Mouse (Mus musculus) CD8-positive naive resting alpha-beta T cell, adult 2 months (primary cell): ENCODE results near the gene Hspe1.
"Not testable (repeated sequence)": the region's sequence is repeated elsewhere in the genome, so short reads cannot be mapped to it uniquely, and the experiment has no call there.

Source experiments
- DNase-seq, 2 experiments: peaks; one replicate each; pipeline ENCODE4 v3.0.0; 2022; ENCODE audit warnings: low read depth in 2 of 2, low spot score in 2 of 2

Gene Hspe1

DNA sequence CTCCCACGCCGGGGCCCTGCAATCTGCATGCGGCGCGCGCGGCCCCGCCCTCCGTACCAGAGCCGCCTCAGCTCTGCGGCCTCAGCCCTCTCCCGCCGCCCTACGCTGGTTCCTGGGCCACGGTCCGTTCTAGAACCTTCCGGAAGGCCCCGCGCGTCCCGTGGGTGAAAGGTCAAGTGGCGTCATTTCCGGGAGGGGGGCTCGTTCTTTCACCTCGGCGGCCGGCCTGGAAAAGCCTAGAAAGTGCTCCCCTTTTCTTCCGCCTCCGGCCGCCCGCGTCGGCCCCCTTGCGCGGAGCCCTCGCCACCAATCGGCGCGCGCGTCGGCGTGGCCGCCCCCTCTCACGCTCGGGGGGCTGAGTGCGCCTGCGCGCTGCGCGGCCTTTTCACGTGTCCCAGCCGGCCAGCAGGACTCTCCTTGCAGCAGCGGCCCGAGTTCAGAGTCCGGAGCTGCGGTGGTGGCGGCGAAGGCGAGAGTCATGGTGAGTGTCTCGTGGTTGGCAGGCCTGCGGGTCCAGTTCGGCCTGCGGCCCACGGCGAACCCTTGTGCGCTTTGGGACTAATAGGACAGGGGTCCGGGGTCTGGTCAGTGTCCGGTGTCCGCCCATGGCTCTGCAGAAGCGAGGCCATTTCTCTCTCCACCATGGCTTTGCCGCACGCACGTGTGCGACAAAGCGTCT, at the start of gene Hspe1, which contains the start of gene Hspd1:
Gene Hspe1, plus strand, starts transcription at position 201 of the 679 bp plus-strand sequence.
Gene Hspd1, minus strand, starts transcription at position 312 of the 679 bp plus-strand sequence.
- DNase-seq, result peak; percentile 96 to 97

DNA sequence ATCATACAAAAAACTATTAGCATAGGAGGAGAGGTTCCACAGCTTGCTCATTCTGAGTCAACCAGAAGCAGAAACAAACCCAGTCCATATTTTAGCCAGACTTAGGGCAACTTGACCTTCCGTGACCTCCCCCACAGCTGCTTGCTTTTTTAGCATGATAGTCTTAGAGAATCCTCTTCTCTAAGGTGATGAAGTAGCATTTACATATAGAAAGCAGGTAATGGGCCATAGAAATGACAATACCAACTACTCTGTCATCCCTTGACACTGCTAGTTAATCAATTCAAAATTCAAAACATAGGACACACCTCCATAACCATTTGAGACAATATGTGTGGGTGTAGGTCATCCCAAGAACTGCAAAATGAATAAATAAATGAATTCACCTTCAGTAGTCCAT, 48.0 kb upstream of the Hspe1 start:
- no peak for DNase-seq

DNA sequence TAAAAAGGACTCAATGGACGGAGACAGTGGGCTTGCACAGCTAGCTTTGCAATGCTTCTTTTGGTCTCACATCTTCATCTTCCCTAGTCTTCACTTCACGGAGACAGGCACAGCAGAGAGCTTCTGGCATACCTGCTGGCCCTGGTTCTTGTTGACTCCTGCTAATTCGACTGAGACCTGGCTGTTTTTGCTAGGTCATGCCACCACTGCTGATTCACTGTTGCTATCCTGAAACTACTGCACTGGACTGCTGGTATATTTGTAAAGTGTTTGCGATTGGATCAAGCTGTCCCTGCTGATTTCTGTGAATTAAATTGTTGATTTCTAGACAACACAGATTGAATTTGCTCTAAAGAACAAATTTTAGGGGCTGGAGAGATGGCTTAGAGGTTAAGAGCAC, 46.2 kb upstream of the Hspe1 start:
- DNase-seq, result no peak

DNA sequence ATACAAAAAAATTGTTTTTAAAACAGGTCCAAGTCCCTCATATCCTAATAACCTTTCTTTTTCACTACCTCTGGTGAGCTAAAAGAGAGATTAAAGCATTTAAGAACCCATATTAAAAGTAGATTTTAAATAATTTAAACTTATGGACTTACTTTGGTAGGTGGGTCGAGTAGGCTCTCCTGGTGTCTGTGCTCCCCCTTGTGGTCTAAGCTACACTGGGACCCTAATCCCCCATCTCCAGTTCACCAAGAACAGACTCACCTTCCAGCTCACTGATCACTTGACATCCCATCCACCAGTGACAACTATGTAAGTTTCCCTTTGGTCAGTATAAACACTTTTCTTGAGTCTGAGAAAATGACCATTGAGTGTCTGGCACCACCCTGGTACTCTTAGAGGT, 45.7 kb upstream of the Hspe1 start:
- peak in 1 of 2 experiments; percentile 56 for DNase-seq

DNA sequence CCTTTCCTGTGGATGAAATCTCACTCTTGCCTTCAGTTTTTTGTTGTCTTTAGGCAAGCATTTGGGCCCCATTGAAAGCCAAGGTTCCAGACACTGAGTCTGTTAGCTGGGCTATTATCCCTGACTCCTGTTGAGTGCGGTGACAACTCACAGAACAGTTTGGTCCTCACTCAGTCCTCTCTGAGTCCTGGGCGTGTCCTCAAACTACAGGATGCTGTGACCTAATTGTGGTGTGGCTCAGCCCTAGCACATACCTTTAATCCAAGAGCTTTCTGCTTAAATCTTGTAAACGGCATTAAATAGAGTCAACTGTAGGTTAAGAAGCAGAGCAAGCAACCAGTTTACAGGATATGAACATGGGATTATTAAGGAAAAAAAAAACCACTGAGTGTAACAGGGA, 44.8 kb upstream of the Hspe1 start:
- no peak for DNase-seq

DNA sequence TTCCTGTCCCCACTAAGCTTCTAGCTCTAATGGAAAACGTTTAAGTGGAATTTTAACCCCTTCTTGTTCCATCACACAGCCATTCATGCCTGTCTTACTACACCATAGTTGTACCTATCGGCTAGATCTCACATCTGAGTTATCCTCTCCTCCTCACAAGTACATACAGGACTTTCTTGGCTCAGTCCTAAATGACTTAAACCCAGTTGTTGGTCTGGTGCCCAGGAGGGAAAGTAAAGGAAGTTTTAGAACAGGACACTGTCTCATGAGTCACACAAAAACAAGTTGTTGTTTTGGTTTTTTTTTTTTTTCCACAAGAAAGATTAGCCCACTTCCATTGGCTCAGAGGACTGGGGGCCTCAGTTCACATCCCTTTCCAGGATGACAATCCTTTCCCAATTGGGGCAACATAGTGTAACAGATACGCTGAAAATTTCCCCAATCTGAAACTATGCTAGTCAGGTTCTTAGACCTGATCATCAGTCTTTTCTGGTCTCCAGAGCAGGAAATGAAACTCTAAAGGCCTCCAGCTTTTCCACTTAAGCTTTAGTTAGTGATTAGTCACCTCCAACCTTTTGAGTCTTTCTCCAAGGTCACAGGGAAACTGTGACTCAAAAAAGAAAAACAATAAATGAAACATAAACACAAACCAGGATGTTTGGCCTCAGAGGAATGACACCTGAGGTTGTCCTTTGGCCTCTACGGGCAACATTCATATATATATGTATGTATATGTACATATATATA, 38.9 kb upstream of the Hspe1 start:
- no peak for DNase-seq

DNA sequence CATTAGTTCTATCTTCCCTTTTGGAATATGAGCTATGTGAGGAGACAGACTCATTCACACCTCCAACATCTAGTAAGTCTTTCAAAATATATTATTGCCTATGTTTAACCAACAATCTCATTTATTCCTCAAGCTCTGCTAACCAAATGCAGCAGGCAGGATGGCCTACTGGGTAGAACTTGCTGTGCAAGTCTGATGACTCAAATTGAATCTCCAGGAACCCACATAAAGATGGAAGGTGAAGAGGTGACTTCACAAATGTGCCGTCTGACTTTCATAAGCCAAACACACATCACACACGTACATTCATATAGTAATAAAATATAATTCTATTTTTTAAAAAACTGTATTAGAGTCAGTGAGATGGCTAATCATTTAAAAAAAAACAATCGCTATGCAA, 36.3 kb upstream of the Hspe1 start:
- no peak for DNase-seq

DNA sequence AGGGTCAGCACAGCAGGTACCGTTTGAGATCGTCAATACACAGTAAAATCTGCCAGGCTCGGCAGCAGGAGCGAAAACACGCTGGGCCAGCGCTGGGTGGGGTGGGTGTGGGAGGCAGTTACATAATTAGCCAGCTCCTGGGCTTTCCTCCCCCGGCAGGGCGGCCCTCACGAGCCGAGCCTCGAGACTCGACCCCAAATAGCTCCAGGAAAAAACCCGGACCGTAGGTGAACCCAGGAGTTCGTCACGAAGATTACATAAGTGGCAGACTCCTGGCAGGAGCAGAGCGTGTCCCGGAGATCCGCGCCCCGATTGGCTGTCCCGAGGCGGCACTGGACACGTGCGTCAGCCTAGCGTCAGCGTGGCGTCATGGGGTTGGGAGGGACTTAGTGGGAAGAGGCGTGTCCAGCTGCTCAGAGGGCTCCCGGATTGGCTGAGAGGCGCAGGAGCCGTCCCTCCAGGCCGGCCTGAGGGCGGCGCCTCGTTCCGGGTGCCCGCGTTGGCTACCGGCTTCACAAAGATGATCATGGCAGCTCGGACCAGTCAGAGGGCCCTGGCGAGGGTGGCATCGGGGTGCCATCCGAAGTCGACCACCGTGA, 35.5 kb upstream of the Hspe1 start, which contains the start of gene Coq10b:
Gene Coq10b, plus strand, starts transcription at position 416 of the 599 bp plus-strand sequence.
- DNase-seq, result peak; percentile 99 to 100

DNA sequence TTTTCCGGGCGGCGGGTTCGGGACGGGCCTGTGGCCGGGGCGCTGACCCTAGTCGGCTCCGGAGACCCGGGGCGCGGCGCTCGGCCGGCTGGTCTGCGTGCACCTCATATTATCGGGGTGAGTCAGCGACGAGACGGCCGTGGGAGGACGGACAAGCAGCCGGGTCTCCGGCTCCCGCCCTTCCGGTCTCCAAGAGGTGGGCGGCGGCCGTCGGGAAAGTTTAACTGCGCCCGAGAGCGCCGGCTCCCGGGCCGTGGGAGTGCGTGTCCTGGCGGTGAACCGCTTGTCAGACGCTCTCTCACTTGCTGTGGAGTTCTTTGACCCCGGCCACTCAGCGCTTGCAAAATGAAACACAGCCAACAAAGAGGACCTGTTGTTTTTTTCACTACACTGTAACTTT, 34.9 kb upstream of the Hspe1 start:
- peak in 1 of 2 experiments; percentile 43 for DNase-seq

DNA sequence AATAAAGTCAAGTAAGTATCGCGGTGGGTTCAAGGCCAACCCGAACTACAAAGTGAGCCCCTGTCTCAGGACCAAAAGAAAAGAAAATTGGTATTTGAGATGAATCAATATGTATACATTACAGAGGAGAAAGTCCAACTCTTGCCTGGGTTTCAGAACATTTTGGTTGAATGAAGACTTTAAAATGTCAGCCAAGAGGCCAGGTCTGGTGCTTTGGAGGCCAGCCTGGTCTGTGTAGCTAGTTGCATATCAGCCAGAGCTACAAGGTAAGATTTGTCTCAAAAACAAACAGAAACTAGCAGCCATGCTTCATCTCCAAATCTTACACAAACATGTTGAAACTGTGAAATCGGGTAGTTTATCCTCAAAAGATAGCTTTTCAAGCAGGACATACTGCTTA, 34.3 kb upstream of the Hspe1 start:
- no peak for DNase-seq

DNA sequence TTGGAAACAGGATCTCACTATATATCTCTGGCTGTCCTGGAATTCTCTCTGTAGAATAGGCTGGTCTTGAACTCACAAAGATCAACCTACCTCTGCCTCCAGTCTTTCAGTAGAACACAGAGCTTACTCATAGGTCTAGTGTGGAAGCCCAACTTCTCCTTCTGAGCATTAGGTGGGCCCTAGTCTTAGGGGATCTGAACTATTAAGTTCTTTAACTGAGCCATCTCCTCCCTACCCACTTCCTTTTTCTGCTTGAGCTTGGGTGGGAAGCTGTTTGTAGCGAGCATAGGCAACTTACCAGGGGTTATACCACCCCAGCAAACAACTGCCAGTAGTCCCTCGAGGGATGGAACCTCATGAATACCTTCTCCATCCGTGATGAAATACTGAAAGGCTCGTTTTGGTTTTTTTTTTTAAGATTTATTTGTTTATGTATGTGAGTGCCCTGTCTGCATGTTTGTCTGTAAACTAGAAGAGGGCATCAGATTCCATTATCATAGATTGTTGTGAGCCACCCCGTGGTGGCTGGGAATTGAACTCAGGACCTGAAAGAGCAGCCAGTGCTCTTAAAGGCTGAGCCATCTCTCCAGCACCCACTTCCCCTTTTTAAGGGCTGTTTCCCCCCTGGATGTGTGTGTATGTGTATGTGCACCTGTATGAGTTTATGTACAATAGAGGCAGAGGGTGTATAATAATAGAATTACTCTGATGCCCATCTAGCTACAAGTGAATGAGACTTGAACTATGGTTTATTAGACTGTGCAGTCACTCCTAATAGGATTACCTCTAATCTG, 32.4 kb upstream of the Hspe1 start:
- DNase-seq, result no peak

DNA sequence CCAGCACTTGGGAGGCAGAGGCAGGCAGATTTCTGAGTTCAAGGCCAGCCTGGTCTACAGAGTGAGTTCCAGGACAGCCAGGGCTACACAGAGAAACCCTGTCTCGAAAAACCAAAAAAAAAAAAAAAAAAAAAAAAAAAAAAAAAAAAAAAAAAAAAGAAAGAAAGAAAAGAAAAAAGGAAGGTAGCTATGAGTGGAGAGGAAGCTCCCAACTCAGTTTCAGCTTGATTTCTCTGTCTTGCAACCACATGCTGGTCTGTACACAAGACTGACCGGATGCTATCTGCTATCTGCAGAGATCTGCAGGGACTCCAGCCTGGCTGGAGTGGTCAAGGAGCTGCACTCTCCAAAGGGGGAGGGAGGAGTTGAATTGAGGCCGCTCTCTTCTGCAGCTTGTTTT, 29.5 kb upstream of the Hspe1 start:
- not testable (repeated sequence) for DNase-seq

DNA sequence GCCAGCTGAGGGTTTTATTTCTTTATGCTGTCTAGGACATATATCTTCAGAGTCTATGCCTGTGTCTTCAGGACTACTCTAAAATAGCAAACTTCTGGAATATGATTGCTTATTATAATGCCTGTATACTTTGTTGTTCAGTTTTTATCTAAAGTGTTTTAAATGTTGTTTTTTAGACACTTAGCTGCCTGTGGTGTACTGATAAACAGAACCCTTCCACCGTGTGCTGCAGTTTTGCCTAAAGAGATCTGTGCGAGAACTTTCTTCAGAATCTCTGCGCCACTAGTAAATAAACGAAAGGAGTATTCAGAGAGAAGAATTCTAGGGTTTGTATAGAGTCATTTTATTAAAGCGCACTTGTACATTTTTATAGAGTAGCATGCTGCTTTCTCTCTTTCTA, 26.8 kb upstream of the Hspe1 start:
- DNase-seq, result no peak

DNA sequence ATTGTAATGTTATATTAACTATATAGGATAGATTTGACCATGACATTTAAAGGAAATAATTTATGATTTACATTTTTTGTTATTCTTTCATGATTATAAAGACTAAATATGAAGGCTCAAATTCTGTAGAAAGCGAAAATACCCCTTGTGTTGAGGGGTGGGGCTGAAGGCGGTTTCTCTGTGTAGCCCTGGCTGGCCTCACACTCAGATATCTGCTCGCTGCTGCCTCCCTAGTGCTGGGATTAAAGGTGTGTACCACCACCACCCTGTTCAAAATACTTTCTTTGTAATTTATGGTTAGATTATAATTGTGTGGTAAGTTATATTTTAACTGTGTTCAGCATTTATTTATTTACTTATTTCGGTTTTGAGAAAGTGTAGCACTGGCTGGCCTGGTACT, 26.2 kb upstream of the Hspe1 start:
- no peak for DNase-seq

DNA sequence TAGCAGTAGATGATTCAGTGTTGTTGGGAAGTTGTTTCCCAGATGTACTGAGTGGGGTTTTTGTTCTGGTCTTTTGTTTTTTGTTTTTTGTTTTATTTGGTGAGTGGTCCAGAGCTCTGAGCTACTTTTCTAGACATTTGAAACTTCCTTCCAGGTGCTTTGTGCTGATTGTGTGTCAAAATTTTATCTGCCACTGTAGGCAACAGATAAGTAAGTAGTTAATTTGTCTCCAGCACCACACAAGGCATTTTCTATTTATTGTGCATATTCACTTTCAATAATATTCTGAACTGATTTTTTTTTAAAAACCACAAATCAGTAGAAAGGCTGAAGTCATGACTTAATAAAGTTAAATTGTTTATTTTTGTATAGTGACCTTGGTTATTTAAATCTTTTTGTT, 15.6 kb upstream of the Hspe1 start:
- not testable (repeated sequence) for DNase-seq

DNA sequence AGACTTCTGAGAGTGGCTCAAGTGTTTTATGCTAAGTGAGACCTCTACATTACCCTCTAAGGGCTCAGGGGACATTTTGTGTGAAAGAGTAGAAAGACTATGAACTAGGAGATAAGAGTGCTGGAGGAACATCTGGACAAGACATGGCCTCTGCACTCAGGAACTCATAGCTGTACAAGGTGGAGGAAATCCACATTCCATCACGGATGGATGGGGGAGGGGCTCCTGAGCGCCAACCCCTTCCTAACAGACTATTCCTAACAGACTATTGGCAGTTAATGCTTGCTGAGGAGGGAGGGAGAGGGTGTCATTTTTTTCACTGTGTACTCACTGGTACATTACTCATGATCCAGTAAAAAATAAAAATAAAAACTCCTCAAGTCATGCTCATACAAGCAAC, 13.2 kb upstream of the Hspe1 start:
- no peak for DNase-seq

DNA sequence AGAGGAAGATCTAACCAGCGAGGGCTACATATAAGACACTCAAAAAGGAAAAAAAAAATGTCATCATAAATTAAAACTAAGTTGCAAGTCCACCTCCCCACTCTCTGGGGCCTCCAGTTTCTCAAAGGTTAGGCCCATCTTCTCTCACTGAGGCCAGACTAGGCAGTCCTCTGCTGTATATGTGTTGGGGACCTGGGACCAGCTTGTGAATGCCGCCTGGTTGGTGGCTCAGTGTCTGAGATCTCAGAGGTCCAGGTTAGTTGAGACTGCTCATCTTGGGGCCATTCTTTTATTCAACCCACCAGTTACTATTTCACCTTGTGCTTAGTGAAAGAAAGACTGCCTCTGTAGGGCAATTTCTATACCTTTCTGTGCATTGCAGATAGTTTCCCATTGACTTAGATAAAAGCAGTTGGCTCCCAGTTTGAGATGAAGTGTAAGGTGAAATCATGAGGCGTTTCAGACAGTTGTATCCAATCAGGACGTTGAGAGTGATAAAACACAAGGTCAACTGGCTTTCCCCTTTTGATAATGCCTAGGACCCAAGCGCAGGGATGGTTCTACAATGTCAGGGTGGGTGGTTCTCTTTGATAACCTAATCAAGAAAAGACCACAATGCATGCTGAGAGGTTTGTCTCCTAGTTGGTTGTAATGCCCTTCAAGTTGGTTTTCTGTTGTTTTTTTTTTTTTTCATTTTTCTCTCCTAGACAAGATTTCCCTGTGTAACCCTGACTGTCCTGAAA, 12.1 kb upstream of the Hspe1 start:
- DNase-seq, result no peak

DNA sequence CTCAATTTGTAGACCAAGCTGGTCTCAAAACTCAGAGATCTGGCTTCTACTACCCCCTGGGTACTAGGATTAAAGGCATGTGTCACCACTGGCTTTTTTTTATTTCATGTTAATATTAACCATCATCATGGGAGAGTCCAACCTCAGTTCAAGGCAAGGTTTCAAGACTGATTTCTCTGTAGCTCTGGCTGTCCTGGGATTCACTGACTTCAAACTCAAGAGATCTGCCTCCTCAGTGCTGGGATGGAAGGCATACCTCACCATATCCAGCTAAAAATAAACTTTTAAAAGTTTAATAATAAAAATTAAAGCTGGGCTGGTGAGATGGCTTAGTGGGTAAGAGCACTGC, 11.6 kb upstream of the Hspe1 start:
- DNase-seq, result no peak

DNA sequence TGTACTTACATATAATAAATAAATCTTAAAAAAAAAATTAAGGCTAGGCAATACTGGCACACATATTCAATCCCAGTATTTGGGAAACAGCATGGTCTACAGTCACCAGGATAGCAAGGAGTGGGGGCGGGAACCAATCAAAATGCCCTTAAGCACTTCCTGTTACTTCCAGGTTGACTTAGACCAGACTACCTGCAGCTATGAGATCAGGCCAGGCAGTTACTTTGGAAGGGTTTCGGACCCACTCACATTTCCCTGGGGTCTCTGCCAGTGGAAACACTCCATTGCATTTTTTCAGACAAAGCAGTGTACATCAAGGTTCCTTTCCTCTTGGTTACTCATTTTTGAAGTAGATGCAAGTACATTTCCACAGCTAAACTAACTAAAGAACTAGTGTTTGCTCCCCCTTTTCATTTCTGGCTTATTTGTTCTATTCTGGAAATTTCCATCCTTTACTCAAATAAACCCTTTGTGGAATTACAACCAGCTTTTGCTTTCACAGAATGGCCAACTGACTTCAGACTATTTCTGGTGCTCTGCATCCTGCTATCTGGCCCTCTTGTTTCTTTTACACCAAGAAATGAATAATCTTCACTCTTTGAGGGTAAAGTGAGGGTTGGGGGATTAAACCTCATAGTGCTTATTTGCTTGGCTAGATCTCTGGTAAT, 10.9 kb upstream of the Hspe1 start:
- no peak for DNase-seq

DNA sequence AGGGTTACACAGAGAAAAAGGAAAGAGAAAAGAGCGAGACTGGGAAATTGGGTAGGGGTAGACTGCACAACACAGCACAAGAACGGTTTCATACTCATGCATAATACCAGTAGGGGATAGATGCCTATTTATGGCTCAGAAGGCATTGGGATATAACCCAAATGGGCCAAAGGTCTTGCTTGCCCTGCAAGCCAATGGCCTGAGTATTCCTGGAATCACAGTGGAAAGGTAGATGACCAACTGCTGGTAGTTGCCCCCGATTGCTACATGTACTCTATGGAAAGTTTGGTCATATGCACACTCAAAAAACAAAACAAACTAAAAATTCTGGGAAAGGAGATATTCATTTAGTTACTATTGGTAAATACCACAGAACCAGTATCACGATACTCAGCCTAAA, 8.3 kb upstream of the Hspe1 start:
- no peak for DNase-seq
